Mouse (Mus musculus) heart, embryonic 16.5 days (tissue): ENCODE data around the gene Arel1. TPM values are rescaled to one million over a fixed set of nuclear protein-coding genes. Genes with fewer than 3 reads are reported as not detected.

ENCODE experiments used
- ATAC-seq: fragments of 200-750 bp; cut with Nextera tagmentation; replicated peaks from 2 replicates; pipeline ENCODE4 v1.8.0; 2017; ENCODE audit warnings: moderate number of reproducible peaks; ENCODE audit not compliant: insufficient read depth, low FRiP score; ENCODE audit errors: extremely low read depth
- H3K27ac ChIP-seq: fragments of 300-500 bp; sonication (generic); 2 replicates; pipeline ENCODE4 v1.5.1; 2014; ENCODE audit warnings: mild to moderate bottlenecking, low read length, control low read depth, moderate library complexity
- H3K27me3 ChIP-seq: fragments of 300-500 bp; sonication (generic); 2 replicates; pipeline ENCODE4 v1.6.1; 2014; ENCODE audit warnings: low read length, mixed read lengths; ENCODE audit not compliant: control insufficient read depth, insufficient read depth
- H3K36me3 ChIP-seq: fragments of 300-500 bp; sonication (generic); 2 replicates; pipeline ENCODE4 v1.6.1; 2014; ENCODE audit not compliant: control insufficient read depth, insufficient read depth
- H3K4me1 ChIP-seq: fragments of 300-500 bp; sonication (generic); 2 replicates; pipeline ENCODE4 v1.6.1; 2014; ENCODE audit warnings: low read length, mixed read lengths; ENCODE audit not compliant: control insufficient read depth, insufficient read depth
- H3K4me2 ChIP-seq: fragments of 300-500 bp; sonication (generic); 2 replicates; pipeline ENCODE4 v1.6.1; 2014; ENCODE audit warnings: low read depth, mild to moderate bottlenecking, control low read depth, low read length
- H3K4me3 ChIP-seq: fragments of 300-500 bp; sonication (generic); 2 replicates; pipeline ENCODE4 v1.5.1; 2014; ENCODE audit warnings: mild to moderate bottlenecking, control low read depth, low read length
- H3K9ac ChIP-seq: fragments of 300-500 bp; sonication (generic); 2 replicates; pipeline ENCODE4 v1.6.1; 2014; ENCODE audit warnings: low read length, control low read depth
- H3K9me3 ChIP-seq: fragments of 300-500 bp; sonication (generic); replicated peaks from 2 replicates; pipeline ENCODE4 v1.6.1; 2016; ENCODE audit warnings: low read length; ENCODE audit not compliant: control insufficient read depth
- WGBS: fragments of 180-500 bp; shearing (Covaris S2); extraction: QIAGEN DNeasy Blood & Tissue Kit; methylation state at CpG from one replicate; pipeline ENCODE4 v1.1.7; 2014; 5-methylcytosine and 5-hydroxymethylcytosine counted together
- polyA plus RNA-seq: library from polyadenylated mRNA; unstranded; fragments of >200 nt; fragmentation: Nextera tagmentation; extraction: Ambion mirVana; gene quantifications from 2 replicates; pipeline ENCODE4 v1.2.1, GENCODE M21; 2015

Gene Arel1
- polyA plus RNA-seq, 1 experiment from 2014 or later: 13.1 TPM

DNA sequence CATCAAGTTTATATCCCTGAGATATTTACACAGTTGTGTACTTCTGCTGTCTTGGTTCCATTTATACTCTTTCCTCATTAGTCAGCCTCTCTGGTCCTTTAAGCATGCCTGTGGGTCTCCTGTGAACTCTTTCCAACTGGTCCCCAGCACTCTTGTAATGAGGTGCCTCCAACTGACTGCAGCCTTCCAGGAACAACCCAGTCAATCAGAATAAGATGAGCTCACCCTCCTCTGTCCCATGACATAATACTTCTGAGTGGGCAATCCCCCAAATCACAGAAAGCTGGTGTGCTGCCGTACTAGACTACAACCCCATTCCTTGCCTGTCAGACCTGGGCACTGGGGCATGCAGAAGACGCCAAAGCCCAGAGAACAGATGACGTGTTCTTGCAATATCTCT lies 14.4 kb downstream of the Arel1 start:
- Histone ChIP-seq H3K9me3 (no peaks in the 10 kb centered on the region), H3K27me3 (no peaks in the 10 kb centered on the region), H3K4me1 (peaks cover 8% of the 10 kb centered on the region; the same call in 1 of the 2 replicates), H3K9ac (no peak overlapping the region), H3K4me2 (no peak overlapping the region), H3K36me3 (peaks cover 2% of the 10 kb centered on the region; the same call in 1 of the 2 replicates), H3K4me3 (no peak overlapping the region), H3K27ac (no peak overlapping the region)
- 81% methylated on average over 3 of the region's 3 CpGs for WGBS
- ATAC-seq: no peak

GRCm38 (mm10) chr12:84952351-84952750 lies 18.3 kb downstream of the Arel1 start:
- Histone ChIP-seq H3K36me3 (peaks cover 6% of the 10 kb centered on the region; the same call in 1 of the 2 replicates), H3K27me3 (no peaks in the 10 kb centered on the region), H3K4me3 (no peak overlapping the region), H3K9me3 (no peaks in the 10 kb centered on the region), H3K4me1 (peaks cover 22% of the 10 kb centered on the region), H3K27ac (peak overlapping the region; percentile 20; the same call in 1 of the 2 replicates), H3K4me2 (no peak overlapping the region), H3K9ac (no peak overlapping the region)
- no peak for ATAC-seq
- WGBS: 65% methylated on average over 1 of the region's 1 CpGs

- H3K36me3 ChIP-seq: peaks cover 12% of the 10 kb centered on the region
- H3K9me3 ChIP-seq: no peaks in the 10 kb centered on the region
- H3K27ac ChIP-seq: peak overlapping the region; percentile 20
- 59% methylated on average over 8 of the region's 8 CpGs for WGBS
- peaks cover 22% of the 10 kb centered on the region for H3K4me1 ChIP-seq
- no peak overlapping the region for H3K9ac ChIP-seq
- no peak overlapping the region for H3K4me3 ChIP-seq
- ATAC-seq: no peak
- H3K4me2 ChIP-seq: no peak overlapping the region
- no peaks in the 10 kb centered on the region for H3K27me3 ChIP-seq
These were observed 19.2 kb downstream of the Arel1 start for GRCm38 (mm10) chr12:84951531-84951930.

DNA sequence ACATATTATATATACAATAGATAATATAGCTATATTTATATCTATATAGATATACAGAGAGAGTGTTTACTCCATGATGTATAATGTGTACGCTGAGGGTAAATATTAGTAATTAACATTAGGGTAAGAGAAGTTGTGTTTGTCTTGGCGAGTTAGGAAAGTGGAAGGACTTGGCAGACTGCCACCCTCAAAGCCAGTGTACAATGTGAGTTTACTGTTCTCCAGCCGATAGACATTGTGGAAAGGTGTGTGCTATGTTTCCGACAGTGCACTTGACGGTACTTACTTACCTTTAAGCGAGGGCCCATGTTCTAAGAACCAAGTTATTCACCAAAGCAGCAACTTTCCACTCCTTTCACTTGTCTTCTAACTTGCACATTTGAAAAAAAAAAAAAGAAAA lies 19.9 kb downstream of the Arel1 start:
- H3K4me1 ChIP-seq: peaks cover 22% of the 10 kb centered on the region
- H3K36me3 ChIP-seq: peaks cover 13% of the 10 kb centered on the region
- WGBS: 48% methylated on average over 6 of the region's 6 CpGs
- H3K4me3 ChIP-seq: no peak overlapping the region
- no peak overlapping the region for H3K9ac ChIP-seq
- 0 out of 2 replicates have a peak overlapping the region, but pooled peaks have one; percentile 20 for H3K27ac ChIP-seq
- H3K4me2 ChIP-seq: no peak overlapping the region
- no peaks in the 10 kb centered on the region for H3K9me3 ChIP-seq
- no peaks in the 10 kb centered on the region for H3K27me3 ChIP-seq
- ATAC-seq: no peak

DNA sequence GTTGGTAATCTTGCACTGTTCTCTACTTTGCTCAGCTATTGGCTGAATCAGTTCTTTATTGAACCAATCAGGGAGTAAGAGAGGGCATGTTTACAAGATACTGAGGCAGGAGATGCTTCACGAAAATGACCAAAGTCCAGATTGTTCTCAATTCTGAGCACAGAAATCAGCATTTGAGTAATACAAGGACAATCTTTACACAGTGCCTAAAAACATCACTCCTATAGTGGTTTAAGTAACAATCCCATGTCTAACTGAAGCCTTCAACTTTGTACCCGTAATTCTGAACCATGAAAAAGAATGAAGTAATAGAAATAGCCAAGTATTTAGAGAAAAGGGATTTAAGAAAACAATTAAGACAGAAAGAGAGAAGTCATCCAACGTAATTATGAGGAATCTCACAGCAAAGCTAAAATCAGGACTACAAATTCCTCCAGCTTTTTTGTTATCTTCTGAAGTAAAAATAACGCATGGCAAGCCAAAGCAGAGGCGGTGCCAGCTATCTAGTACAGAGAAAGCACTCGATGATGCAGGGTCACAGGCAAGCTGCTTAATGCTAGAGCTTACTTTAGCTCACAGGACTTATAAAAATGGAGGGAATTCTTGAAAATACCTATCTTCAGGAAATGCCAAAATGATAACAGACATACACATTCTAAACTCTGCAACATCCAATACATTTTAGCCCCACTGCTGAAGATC lies 22.0 kb downstream of the Arel1 start:
- H3K9ac ChIP-seq: peak overlapping the region; percentile 21; the same call in 1 of the 2 replicates
- ATAC-seq: peak; percentile 60; the same call in 1 of the 2 replicates

GRCm38 (mm10) chr12:84947894-84948583 lies 22.7 kb downstream of the Arel1 start:
- H3K4me2 ChIP-seq: no peak overlapping the region
- 70% methylated on average over 2 of the region's 2 CpGs for WGBS
- no peak for ATAC-seq
- H3K9ac ChIP-seq: no peak overlapping the region
- H3K4me1 ChIP-seq: peaks cover 41% of the 10 kb centered on the region
- peak overlapping the region; percentile 49 for H3K27ac ChIP-seq
- peaks cover 16% of the 10 kb centered on the region for H3K36me3 ChIP-seq
- no peak overlapping the region for H3K4me3 ChIP-seq
- no peaks in the 10 kb centered on the region for H3K27me3 ChIP-seq
- H3K9me3 ChIP-seq: no peaks in the 10 kb centered on the region

More for the DNA sequence above, 22.0 kb downstream of the Arel1 start:
- no peaks in the 10 kb centered on the region for H3K27me3 ChIP-seq
- 44% methylated on average over 6 of the region's 6 CpGs for WGBS
- H3K4me1 ChIP-seq: peaks cover 34% of the 10 kb centered on the region
- peaks cover 13% of the 10 kb centered on the region for H3K36me3 ChIP-seq
- H3K9me3 ChIP-seq: no peaks in the 10 kb centered on the region
- H3K4me2 ChIP-seq: no peak overlapping the region
- no peak overlapping the region for H3K4me3 ChIP-seq
- peak overlapping the region; percentile 79 for H3K27ac ChIP-seq

DNA sequence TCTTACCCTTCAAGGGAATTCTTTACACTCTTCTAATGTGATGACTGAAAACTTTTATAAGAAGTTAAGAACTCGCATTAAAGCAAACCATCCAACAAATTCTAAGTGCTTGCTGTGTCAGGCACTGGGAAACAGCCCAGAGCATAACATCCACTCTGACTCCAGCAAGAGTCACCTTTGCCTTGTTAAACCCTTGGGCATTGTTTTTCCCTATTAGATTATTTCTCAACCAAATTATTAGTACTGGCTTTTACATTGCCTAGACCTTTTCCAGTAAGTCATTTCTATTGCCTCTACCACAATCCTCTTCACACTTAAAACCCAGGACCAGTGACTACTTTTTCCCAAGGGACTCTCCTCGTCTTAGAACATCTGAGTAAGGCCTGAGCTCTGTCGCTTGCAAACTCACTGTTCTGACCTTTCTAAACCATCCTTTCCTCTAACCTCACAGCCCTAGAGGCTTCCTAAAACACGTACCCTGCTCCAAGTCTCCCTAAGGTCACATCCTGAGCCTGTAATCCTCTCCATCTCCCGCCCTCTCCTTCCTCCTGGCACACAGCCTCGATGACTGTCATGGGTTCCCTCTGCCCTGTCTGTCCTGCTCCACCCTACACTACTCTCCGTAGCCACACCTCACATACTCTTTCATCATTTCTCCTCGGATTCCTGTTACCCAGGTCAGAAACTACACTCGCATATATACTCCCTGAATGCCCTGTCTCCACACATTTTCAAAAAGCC lies 25.7 kb downstream of the Arel1 start:
- Histone ChIP-seq H3K36me3 (peaks cover 27% of the 10 kb centered on the region), H3K4me2 (no peak overlapping the region), H3K9me3 (no peaks in the 10 kb centered on the region), H3K27ac (peak overlapping the region; percentile 86), H3K27me3 (no peaks in the 10 kb centered on the region), H3K9ac (0 out of 2 replicates have a peak overlapping the region, but pooled peaks have one; percentile 3), H3K4me3 (no peak overlapping the region), H3K4me1 (peaks cover 40% of the 10 kb centered on the region)
- no peak for ATAC-seq
- 77% methylated on average over 9 of the region's 9 CpGs for WGBS

DNA sequence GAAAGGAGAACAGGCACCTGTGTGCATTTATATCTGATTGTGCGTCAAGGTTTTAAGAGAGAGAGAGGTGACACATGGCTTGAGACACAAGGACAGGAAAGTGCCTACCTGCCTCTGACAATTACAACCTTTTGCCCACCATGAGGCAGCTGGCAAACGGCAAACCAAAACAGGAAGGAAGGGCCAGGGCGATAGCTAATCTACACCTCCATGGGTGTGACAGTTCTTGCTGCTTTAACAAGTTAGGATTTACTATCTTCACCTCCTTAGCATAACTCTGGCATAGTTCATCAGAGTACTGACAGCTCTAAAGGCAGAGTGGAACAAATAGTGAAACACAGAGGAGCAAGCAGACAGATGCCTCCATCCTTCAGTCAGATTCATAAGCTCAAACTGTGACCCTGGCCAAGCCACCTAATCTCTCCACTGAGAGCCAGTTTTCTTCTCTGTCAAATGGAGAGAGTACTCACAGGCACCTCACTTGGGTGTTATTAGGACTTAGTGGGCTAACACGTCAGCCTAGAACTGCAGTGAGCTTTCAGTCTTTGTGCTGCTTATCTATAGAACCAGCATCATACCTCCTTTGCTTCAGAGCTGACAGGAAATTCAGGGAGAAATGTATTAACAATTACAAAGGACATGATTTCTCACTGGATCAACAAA lies 26.4 kb downstream of the Arel1 start:
- no peak overlapping the region for H3K4me2 ChIP-seq
- H3K27me3 ChIP-seq: no peaks in the 10 kb centered on the region
- no peak overlapping the region for H3K9ac ChIP-seq
- H3K4me1 ChIP-seq: peaks cover 37% of the 10 kb centered on the region
- H3K9me3 ChIP-seq: no peaks in the 10 kb centered on the region
- H3K4me3 ChIP-seq: no peak overlapping the region
- H3K36me3 ChIP-seq: peaks cover 28% of the 10 kb centered on the region
- peak overlapping the region; percentile 86 for H3K27ac ChIP-seq
- ATAC-seq: no peak
- 43% methylated on average over 4 of the region's 4 CpGs for WGBS
